Mouse (Mus musculus): ENCODE measurements around the gene Sox6.

The Sox6 gene

DNA sequence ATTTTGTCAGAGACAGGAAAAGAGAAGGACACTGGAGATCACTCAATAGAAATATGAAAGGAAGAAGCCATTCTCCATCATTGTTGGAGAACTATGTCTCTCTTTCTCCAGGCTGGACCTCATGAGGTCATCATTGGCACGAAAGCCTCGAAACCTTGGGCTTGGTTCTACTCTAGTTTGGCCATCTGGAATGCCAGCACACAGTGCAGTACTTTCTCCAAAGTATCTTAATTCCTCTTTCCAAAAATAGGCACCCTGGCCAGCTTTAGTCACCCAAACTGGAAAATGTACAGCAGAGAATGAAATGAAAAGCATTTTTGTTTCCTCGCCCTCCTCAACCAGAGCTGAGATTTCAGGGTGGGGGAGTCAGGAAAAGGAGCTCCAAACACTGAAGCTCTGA is 213.3 kb downstream of the Sox6 start:
- no peak for DNase-seq

DNA sequence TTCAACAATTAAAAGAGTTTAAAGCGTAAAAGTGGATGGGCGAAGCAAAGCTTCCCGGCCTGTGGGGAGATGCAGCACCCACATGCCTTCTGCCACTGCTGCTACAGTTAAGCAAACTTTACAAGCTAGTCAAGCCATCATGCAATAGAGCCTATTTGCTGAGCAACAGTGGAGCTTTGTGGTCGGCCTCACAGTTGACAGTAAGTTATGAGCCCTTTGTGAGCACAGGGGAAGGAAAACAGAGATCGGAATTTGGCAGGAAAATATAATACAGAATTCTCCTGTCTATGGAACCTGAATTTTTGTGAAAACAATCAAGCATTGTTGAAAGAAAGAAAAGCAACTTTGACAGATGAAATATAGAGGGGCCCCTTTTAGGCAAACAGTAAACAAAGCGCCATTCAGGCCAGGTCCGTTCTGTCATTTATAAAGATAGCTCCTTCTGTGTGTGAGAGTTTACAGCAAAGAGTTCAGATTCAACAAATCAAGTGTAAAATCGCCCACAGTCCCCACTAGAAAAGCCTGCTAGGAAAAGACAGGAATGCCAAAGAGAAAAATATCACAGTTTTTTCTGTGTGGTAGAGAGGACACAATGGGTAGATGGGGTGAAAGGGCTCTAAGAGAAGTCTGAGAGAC is 213.9 kb downstream of the Sox6 start:
- DNase-seq: no peak

DNA sequence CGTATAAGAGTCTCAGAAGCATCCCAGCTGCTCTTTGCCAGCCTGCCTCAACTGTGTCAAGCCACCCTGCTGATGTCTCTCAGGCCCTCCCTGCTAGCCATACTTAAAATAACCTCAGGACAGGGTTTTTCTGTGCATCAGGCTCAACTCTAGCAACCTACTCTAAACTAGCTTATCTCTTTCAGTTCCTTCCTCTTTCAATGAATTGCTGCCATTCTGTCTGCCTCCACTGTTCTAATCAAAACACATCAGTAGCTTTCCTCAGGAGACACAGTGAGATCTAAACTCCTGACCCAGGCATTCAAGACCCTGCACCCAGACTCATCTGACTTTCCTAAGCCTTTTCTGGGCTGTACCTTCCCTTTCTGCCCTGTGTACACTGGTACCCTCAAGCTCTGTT is 219.5 kb downstream of the Sox6 start:
- DNase-seq: no peak

DNA sequence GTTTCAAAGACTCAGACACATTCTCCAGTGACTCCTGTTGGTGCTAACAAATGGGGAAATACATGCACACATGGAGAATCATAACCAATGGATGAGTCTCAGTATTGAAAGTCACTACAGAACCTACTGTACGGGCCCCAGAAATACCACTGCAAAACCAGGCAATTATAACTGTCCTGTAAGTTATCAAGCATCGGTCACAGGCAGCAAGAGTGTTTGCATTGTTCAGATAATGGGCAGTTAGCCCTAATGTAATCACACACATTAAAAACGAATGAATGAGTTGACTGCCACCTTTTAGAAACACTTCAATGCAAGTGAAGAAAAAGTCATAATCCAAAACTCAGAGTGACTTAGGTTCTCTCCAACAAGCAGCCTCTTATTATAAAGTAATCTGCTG is 235.3 kb downstream of the Sox6 start:
- no peak for DNase-seq

DNA sequence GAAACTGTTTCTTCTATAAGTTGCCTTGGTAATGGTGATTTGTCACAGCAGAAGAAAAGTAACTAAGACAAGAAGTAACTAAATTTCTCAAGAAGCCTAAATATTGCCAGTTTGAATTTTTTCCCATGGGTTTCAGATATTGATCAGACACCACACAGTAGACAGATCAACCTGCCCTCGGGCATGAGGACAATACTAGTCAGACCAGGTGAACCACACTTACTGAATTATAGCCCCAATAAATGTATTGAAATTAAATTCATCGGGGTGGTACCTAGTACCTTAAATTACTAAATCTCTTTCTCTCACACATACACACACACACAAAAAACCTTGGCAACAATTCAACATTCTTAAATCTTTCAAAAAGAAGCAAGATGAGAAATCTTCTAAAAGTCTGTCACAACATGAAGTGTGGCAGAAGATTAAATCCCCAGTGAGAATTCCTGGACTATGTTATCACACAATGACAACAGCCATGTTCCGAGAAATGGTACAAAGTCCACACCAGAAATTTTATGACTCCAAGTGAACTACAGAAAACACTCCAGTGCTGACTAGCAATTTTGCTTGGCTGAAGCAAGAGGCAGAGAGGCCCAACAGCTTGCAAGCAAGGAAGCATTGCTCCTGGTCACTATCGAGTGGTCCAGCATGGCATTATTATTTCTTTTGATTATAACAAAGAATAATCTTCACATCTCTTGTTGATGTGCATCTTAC is 244.3 kb downstream of the Sox6 start:
- peak; percentile 46 for DNase-seq

DNA sequence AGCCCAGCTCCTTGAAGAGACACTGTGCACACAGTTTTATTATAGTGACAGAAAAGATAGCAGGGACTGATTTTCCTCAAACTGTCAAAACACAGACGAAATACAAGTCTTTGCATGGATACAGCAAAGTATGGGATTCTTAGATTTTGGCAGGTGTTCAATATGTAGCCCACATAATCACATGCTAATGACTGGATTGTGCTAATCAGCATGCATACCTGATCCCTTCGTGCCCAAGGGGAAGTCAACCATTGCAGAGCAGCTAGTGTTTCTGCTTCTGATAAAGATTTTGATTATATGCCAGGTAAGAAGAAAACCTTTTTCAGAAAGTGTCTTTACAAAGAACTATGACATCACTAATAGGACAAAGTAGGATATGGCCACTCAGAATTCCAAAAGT is 245.8 kb downstream of the Sox6 start:
- DNase-seq: peak; percentile 34

DNA sequence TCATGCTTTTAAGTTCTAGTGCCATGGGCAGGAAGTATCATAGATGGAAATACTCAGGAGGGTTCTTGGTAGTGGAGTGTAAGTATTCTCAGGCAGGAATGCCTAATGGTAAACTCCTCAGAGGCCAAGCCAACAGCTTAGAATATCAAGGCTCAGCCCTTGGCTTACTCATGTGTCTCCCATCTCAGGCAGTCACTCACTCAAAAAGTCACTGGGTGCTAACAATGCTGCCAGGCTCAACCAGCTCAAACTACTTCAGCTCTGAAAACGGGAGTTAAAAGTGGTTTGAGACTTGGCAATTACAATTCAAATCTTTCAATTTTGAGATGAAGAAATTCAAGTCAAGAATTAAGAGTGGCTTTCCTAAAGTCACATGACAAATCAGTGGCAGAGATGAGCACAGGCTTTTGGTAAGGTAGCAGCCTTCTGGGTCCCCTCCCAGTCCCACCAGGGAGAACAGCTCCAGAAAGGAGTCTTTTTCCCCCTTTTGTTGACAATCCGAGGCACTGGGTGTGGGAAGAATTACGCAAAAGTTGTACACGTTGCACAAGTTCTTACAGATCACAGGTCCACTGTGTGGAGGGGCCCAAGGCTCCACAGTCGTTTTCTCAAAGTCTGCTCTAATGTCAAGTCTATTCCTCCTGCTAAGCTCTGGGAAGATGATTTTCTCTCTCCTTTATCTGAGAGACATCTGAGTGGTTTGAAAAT is 249.3 kb downstream of the Sox6 start:
- DNase-seq: no peak

DNA sequence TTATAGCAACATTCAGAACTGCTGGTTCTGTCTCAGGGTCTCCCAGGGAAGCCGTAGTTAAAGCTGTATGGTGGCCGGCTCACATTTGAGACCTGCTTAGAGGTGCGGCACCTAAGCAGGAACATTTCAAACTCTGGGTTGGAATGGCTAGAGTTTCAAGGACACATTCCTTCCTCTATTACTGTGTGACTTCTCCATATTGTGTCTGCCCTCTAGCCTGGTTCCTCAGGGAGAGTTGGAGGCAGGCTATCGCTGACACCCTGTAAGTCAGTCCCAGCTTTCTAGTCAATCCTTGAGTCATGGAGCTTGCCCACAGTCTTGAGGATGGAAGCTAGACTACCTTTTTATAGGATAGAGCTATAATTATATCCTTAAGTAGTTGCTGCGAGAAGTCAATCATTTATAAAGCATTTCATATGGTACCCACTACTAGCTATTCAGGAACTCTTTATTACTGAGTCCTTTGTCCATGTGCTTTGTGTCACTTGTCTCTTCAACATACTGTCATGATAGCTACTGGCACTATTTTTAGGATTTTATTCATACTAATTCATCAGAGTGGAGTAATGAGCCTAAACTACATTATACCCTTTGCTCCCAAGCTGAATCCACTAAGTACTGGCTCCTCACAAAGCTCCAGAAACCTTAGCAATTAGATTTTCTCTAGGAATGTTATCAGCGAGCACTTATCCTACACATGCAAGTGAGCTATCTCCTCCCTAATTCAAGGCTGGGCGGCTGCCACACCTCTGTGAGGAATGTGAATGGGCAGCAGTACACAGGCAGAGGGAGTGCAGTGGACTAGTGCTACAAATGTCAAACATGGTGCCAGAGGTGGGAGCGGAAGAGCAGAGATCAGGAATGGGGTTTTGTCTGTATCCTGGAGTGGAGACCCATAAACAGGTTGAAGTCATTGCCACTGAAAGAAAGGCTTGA is 254.3 kb downstream of the Sox6 start:
- no peak for DNase-seq

DNA sequence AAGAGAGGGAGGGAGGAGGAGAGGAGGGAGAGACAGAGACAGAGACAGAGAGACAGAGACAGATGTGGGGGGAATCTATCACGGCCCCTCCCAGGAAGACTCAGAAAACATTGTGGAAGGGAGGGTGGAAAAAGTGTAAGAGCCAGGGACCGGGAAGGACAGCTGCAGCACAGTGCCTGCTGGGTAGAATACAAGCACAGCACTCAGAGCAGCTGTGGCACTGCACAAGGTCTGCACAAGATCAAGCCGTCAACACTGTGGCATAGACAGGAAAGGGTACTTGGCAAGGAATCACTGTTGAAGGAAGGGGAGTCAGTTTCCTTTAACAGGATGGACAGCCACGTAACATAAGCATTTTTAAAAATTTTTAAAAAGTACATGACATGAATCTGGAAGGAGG is 258.4 kb downstream of the Sox6 start:
- DNase-seq: no peak

DNA sequence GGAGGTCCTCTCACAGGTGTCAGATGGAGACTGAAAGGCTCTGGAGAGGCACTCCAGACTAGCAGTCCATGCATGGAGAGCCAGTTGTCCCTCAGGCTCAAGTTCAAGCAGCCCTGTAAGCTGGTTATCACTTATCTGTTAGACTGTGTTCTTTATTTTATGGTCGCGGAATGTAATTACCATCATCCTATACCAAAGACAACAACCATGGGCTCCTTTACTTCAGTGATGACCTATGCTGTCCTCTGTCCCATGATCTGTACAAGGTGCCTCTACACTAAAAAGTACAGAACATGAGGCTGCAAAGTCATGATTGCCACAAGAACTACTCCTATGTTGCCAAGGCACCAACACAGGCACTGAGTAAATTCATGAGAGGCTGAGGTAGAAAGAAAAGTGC is 259.1 kb downstream of the Sox6 start:
- DNase-seq: no peak

DNA sequence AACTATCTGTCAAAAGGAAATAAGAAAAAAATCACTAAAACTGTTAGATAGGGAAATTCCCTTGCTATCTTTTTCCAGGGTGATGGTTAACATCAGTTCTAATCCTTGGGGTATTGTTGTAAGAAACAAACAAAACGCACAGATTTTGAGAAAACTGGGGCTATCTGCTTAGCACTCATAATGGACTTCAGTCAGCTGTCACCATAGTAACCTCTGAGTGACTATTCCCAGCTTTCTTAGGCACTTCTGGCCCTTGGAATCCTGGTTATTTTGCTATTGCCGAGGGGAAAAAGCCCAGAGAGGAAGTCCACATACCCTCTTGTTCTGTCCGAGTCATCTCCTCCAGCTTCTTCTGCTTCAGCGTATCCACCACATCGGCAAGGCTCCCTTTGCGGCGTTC is 261.9 kb downstream of the Sox6 start:
- DNase-seq: no peak

DNA sequence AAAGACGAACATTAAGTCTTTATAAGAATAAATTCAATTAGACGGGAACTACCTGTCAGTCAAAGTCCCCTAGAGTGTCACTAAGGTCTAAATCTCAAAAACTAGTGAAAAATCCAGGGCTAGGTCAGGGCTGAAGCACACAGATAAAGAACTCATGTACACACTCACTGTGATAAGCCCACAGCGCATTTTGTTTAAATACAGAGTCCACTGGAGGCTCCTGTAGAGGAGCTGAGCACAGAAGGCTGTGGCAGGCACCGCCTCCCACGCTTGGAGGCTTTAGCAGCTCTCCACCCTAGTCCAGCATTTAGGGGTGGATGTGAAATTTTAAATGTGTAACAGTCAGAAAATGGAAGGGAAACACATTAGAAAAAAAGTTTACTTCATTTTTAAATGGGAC is 262.3 kb downstream of the Sox6 start:
- DNase-seq: no peak

DNA sequence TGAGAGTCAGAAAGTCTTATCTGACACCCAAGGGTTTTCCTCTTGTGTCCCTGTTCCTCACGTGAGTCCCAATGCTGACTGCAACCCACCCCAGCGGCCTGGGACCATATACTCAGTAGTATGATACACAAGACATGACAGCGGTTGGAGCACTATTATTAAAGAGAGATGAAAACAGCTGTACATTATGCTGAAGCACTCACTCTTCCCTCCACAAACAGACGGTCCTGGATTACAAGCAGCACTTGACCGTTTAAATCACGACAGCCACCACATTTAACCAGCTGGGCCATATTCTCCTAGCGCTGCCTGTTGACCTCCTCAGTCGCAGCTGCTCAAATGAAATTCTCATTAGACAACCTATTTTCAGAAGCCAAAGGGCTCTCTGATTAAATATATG is 272.3 kb downstream of the Sox6 start:
- no peak for DNase-seq

DNA sequence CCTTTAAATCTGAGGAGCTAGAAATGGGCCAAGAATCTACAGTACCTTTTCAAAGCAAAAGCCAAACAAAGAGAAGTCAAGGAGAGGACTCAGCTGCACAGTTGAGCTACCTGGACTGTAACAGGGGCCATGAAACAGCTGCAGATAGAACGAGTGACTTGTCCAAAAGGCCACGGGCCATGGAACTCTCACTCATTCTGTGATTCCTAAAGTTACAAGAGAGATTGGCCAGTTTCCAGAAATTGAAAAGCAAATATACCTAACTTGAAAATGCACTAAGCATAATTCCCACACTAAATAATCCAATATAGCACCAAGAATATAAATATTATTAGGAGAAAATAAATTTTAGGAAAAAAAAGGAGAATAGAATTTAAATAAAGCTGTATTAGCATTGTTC is 274.7 kb downstream of the Sox6 start:
- DNase-seq: no peak

DNA sequence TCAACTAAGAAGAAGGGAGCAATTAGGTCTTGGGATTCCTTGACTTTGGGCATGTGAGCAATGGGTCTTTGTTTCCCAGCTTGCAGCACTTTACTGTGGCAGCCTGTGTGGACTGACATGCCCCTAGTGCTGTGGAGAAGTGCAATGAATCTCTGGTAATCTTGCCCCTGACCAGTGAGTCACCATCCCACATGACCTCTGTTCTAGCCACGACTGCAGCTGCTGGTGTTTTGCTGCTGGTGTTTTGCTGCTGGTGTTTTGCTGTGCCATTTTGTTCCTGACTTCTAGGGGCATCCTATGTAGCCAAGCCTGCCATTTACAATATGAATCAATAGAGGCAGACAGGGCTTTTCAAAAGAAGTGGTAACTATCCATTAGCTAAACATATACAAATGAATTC is 280.4 kb downstream of the Sox6 start:
- no peak for DNase-seq

DNA sequence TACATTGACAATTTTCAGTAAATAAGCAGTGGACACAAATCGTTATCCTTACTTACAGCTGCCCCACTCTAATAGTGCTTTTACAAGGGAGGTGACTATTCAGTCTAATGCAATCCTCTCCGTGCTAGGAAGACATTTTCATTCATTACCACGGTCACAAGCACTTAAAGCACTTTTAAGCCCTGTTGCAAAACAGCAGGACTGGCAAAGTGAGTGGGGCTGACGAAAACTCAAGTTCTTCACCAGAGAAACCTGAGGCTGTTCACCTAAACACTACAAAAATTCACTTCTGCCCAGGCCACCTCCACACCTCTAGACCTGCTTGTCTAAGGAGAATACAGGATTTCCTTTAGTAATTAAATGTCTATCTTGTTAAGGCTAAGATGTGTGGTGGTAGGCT is 283.3 kb downstream of the Sox6 start:
- DNase-seq: no peak

DNA sequence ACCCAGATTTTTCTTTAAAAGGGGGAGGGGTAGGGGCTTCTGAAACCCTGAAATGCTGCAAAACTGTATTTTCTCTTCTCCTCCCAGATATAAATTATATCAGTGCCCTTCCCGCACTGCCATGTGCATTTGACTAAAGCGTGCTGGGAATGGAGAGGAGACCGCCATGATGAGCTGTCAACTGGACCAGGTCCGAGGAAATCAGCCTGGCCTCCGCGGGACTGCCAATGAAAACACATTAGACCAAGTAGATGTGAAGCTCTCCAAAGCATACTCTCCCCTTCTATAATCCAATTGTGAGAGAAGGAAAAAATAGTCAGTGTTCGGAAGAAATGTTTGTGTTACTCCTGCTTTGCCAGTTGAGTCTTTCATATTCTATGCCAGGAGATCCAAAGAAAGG is 284.4 kb downstream of the Sox6 start:
- no peak for DNase-seq

DNA sequence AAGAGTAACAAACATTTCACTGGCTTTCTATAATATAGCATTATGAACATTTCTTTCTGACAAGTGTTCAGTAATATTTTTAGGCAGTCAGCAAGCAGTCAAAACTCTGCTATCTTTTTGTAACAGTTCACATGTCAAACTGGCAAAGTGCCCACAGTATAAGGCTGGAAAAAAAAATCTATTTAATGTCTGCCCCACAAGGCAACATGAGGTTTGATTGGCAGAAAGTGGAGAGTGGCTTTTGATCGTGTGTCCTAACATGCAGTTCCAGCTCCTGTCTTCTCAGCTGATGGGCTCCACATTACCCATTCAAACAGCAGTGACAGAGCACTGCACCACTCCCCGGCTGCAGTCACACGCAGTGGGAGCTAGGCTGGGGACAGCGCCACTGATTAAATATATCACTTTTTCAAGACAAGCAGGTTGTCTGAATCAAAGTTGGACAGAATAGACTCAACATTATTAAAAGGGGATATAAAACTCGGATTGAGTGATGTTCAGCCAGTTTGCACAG is 286.4 kb downstream of the Sox6 start:
- no peak for DNase-seq

DNA sequence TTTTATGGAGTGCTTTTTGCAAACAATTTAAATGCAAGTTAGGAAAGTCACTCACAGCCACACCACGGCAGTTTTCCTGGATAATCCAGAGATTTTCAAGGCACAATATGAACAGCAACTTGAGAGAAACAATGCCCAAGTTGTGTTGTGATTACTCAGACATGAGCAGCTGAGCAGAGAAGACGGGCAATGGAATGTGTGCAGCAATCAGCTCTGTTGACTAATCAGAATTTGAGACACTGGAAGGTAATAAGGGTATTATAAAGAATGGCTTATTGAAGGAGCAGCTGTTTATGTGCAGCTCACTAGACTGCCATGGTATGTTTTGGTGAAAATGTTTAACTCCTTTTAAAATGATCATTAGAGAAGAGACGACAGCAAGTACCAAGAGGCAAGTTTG is 287.5 kb downstream of the Sox6 start:
- no peak for DNase-seq

DNA sequence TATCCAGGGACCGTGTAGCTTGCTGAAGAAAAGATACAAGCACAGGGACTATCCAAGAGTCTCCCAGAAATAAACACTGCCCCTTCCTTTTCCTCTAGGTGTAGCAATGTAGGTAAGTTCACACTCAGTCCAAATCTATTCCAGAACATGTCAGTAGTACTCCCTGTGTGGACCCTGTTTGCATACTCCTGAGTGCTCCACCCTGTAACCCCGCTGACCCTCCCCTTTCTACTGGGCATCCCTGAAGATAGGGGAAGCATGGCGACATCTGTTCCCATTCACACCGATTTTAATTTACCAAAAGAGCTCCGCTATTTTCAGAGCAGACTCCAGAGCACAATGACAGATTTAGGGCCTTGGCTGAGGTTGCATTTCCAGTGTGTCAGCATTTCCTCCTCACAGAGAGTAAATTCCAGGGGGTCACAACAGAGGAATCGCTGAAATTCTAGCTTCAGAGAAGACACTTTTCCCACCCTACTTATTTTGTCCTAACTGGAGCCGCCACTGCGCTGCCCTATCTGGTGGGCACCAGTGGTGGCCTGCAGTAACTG is 288.2 kb downstream of the Sox6 start:
- no peak for DNase-seq

DNA sequence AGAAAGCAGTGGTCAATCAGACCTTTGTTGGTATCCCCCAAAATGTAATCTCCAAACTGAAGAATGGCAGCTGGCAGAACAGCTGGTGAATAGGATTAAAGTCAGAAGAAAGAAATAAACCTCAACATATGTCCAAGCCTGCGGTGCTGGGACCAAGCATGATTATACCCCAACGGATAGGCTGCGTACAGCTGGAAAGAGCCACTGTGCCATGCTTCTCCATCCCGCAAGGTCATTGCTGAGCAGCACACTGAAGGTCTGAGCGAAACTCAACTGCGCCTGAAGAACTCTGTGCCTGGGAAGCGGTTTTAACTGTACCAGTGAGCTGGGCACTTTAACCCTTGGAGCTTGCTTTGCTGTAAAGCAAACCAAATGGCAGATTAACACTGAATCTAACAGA is 291.1 kb downstream of the Sox6 start:
- DNase-seq: no peak

DNA sequence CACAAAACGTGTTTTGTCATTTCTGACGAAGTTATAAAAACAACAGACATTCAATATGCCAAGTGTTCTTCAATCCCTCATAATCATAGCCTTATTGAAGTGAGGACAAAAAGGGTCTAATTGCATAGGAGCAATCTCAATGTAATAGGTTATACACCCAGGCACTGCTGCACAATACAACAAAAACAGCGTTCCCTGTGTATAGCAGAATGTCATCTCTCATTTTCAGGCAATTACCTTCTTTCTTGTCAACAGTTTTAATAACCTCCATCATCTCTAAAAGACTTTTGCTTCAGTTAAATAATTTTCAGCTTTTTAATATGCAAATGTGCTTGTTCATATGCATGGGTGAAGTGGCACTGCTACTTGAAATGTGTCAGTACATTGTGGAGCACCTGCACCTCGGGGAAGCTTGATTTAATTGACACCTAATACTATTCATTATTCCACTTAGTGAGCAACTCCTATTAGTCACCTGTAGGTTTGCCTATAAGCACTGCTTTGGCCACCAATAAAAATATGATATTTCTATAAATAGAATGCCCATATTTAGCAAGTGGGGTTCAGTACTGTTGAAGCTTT is 292.8 kb downstream of the Sox6 start:
- DNase-seq: no peak

All from kidney, adult 9 months (tissue).